Mouse (Mus musculus) testis, postnatal 10 days (tissue): Measurements from ENCODE around the gene Lrrc8d.
"Not testable (repeated sequence)": the region's sequence is repeated elsewhere in the genome, so short reads cannot be mapped to it uniquely, and the experiment has no call there.

ENCODE experiments used
- DNase-seq: peaks from one replicate; pipeline ENCODE4 v3.0.0; 2021; ENCODE audit warnings: low spot score

Gene Lrrc8d

DNA sequence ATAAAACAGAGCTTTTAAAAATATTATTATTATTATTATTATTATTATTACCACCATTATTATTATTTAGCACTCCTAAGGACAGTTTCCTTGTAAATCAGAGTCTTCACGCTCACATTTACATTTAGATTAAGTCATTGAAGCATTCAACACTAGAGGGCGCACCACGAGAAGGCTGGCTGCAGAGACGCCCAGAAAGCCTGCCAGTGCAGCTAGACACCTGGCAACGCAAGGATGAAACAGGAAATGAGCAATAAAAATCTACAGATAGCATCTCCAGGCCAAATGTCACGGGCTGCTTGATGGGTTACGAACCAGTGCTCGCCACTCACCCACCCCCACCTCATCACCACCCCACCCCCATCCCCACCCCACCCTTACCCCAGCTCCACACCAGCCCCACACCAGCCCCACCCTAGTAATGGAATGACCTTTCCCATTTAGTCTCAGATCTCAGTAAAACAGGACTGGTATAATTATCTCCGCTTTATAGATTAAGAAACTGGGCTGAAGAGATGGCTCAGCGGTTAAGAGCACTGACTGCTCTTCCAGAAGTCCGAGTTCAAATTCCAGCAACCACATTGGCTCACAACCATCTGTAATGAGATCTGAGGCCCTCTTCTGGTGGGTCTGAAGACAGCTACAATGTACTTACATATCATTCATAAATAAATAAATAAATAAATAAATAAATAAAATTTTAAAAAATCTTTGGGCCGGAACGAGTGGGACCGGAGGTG, 14.7 kb upstream of the Lrrc8d start:
- DNase-seq = peak; percentile 87

DNA sequence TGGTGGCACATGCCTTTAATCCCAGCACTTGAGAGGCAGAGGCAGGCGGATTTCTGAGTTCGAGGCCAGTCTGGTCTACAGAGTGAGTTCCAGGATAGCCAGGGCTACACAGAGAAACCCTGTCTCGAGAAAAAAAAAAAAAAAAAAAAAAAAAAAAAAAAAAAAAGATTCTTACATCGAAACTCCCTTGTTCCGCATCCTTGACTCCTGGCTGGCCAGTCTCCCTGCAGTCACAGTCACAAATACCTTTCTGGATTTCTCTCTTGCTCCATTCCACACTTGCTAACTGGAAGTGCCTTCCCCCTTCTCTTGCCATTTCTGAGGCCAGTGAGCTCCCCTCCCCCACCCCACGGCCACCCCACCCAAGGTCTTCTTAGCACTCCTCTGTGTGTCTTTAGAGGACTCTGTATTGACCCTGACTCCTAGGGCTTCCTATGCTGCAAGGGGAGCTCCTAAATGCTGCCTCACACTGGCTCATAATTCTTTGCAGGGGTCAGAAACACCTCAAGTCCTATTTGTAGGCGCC, 13.9 kb upstream of the Lrrc8d start:
- DNase-seq = not testable (repeated sequence)

DNA sequence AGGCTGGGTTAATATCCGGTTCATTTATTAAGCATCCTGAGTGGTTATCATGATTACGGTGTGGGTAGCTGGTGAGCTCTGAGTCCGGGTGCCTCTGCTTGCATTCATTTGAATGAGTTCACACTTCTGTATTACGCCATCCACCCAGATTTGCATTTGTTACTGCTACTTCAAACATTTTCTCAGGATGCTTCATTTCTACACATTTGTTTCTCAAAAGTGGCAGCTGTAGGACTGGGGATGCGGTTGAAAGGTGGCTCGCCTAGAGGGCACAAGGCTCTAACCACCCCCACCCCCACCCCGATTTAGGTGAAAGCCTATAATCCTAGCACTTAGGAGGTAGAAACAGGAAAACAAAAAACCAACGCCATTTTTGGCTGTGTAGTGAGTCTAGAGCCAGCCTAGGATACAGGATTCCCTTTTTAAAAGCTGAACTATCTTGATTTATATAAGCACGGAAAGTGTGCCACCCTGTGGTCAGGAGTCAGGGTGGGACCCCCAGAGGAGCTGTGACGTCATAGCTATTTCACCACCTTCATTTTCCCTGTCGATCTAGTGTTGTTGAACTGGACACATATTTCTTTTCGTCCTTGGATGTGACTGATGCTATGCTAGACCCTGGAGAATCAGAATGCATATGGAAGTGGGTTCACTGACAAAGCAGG, 13.3 kb upstream of the Lrrc8d start:
- DNase-seq = no peak

DNA sequence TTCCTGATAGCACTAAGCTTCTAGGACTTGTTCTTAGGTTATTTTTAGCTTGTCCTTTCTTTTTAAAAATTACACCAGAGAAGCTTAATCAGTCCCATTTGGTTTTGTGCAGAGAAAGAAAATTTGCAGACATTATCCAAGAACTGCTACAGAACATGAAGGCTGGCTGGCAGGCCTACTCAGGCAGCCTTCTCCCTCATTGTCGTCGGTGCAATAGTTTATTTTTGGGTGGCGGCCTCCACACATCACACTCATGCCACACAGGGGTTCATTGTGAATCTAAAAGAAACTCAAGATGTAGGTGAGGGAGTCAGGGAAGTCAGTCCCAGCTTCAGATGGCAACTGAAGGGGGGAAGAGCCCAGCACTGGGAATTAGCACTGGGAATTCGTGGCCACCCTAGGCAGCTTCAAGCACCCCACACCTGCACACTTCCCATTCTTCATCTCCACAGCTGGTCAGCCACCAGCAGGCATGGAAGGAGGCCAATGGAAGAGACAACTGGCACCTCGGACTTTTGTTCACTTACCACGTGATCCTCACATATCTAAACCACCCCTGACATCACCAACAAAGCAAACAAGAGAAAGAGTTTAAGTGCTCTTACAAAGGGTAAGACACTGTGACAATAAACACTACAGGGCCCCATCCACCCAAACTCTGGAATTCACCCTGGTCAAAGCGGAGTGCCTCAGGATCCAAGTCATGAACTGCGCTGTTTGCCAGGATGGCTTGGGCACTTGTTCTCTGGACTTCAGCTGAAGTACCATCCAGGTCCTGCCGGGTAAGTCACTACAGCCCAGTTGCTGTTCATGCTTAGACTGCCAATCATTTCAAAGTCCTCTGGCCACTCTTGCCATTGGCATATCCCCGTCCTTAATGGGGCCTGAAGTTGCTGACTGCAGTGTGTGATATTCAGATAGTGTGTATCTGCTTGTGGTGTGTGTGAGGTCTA, 9.0 kb upstream of the Lrrc8d start:
- no peak for DNase-seq

DNA sequence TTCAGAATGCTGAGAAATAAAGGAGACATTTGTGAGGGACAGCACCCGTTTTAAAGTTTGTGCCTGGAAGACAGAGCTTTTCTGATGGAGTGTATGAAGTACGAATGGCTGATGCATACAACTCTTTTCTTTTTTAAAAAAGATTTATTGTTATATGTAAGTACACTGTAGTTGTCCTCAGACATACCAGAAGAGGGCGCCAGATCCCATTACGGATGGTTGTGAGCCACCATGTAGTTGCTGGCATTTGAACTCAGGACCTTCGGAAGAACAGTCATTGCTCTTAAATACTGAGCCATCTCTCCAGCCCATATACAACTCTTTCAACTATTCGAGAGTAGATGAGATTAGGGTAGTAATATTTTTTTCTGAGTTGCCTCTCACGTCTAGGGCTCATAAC, 8.1 kb upstream of the Lrrc8d start:
- peak; percentile 61 for DNase-seq

DNA sequence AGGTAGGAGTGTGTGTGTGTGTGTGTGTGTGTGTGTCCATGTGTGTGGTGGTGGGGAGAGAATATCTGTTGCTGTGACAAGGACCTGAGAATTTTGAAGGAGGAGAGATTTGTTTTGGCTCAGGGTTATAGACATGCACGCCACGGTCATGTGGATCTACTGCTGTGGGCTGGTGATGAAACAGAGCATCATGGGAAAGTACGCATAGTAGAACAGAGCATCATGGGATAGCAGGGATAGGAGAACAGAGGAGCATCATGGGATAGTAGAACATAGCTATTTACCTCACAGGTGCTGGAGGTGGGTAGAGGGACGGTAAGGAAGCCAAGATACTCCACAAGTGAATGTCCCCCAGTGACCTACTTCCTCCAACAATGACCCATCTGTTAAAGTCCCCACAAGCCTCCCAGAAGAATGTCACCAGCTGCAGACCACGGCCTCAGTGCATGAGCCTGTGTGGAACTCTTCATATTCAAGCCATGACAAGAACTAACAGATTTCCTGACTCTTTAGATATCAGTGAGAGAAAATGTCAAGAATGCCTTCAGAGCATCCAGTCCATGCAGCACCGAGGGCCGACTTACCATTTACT, 5.3 kb upstream of the Lrrc8d start:
- no peak for DNase-seq

DNA sequence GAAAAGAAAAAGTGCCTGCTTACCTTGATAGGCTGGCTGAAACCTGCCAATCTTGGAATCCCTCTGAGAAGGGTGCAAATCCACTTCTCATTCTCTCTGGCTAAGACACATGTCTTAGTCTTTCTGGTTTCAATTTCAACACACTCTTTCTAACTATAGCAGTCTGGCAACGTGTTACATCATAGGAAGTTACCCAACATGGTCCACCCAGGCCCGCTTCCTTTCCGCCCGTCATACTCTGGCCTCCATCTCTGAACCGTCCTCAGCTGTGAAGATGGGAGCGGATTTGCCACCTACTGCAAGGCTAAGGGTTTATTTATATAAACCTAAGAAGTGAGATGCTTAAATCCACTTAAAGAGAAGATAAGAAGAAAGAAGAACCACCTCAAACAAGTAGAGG, 3.7 kb upstream of the Lrrc8d start:
- no peak for DNase-seq

DNA sequence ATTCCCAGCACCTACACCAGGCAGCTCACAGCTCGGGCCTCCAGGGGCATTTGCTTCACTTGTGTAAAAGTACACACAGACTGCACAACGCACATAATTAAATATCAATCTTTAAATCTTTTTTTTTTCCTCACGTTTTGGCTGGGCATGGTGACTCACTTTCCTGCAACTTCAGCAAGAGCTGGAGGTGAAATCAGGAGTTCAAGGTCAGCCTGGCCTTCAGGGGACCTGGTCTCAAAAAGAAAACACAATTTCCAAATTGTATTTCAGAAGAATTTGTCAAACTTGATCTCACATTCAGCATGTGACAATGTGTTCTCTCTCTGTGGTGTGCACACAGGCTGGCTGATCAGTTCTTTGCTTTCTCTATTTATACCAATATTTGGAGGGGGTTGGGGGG, 1.9 kb upstream of the Lrrc8d start:
- no peak for DNase-seq

DNA sequence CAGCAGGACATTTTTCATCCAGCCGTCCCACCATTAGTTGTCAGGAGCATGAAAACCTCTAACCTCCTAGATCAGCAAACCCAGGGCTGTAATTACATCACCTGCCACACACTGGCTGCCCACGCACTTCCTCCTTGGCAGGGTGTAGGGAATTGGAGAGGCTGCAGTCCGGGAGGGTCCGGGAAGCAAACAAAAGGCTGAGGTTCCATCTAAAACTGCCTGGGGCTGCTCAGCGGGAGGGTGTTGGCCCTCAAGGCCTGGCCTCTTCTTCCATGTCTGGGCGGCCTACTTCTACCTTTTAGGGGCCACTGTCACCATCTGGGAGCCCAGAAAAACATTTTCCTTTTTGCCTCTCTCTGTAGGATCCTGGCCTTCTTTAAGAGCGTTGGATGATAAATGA, 1.1 kb upstream of the Lrrc8d start:
- DNase-seq = no peak

DNA sequence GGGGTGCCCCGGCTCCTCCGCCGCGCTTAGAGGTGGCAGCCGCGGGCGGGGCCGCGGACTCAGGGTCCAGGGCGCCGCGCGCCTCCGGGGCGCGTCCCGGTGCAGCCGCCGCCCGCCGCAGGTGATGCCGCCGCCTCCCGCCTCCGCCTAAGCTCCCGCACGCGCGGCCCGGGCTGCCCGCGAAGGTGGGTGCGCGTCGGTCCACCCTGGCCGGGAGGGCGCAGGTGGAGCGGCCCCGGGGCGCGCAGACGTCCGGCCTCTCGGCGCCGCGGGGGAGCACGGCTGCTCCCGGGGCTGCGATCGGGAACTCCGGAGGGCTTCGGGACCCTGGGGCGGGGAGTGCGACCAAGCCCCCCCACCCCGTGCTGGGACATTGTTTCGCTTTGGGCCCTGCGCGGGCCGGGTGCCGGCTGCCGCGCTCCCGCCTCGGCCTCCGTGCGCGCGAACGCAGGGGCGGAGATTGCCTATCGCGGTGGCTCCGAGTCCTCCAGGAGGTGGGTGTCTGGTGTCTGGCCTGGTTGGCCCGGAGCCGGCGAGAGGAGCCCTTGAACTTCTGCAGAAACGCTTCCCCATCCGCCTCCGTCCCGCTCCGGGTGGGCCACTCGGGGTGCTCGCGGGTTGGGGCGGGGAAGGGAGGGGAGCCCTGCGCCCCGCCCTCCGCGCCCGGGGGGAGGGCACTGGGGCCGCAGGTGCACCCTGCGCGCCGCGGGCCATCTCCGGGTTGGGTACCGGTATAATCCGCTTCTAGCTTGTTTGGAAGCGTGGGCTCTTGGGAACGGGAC, 492 bp downstream of the Lrrc8d start:
- DNase-seq = peak; percentile 84

DNA sequence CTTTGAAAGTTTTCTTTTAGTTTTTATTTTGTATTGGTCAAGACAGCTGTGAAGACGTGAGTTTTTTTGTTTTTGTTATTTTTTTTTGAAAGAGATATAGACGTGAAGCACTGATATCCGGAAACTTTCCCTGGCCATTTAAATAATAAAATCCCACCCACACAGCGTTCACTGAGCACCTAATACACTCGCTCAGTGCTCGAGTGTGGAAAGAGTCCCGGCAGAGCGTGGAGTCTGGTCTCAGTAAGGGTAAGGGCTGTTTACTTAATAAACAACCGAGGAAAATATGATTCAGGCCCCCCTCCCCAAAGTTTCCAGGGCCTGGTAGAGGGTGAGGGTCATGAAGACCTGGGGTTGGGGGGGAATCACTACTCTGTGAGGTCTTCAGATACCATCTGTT, 1.6 kb downstream of the Lrrc8d start:
- no peak for DNase-seq

DNA sequence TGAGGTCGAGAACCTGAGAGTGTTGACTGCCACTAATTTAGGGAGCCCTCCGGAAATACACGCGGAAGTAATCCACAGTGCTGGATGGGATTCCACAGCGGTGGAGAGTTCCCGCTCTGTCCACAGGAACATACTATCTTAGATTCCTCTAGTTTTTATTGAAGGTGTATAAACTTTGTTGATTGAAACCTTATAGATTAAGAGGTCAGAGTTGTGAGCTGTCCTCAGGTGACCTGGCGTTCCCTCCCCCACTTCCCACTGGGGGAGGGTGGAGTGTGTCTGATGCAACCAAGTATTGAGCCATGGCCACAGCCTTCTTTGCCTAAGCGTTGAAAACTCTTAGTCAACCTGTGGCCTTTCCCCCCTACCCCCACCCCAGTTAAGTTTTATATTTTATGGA, 2.1 kb downstream of the Lrrc8d start:
- DNase-seq = no peak

DNA sequence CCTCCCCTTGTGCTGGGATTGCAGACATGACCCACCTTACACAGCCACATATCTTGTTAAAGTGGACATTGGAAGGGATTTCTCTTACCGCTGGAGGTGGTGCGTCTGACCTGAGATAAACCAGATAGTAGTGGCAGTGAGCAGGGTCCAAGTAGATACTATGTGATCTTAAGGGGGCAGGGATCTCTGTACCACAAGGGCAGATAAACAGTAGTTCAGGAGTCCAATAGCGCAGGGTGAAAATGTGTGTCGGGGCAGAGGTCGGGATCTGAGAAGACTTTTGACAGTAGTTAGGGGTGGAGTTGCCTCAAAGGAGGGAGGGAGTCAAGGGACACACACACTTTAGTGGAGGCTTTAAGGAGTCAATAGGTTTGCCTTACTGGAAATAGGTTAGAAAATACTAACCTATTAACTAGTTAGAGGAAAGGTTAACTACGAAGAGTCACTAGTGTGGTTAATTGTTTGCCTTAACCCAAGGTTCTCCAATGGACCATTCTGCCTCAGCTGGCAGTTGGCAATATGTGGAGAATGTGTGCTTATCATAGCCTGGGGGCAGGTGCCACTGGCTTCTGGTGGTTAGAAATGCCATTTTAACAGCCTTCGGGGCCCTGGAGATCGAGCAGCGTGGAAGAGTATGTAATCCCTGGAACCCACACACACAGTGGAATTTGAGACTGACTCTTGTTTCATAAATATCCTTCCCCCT, 3.0 kb downstream of the Lrrc8d start:
- DNase-seq = no peak

DNA sequence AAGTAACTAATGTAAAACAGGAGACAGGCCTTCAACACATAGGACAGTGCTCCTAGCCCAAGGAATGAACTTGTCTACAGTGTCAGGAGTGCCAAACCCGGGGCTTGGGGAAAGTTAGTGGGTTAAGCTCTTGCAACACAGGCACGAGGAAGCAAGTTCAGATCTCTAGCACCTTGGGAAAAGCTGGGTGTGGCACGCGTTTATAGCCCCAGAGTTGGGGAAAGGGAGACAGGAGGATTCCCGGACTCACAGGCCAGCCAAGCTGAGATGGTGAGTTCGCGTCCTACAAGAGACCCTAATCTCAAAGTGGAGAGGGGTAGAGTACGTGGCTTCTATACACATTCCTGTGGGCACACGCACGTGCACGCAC, 3.5 kb downstream of the Lrrc8d start:
- DNase-seq = no peak

DNA sequence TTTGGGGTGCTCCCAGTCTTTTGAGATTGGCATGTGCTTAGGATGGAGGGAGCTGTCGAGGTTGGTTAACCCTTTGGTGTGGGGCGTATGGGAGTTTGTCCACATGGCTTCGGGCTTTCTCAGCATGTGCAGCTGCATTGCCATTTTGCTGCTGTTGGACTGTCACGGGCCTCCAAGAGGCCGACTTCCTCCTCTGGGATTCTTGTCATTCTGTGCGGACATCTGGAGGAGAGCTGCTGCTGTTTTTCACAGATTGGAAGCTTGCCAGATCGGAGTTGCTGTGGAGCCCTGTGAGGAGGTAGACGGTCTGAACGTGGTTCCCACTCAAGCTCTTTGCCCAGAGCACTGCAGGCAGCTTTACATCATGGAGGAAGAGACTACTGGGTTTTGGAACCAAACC, 4.8 kb downstream of the Lrrc8d start:
- DNase-seq = no peak

DNA sequence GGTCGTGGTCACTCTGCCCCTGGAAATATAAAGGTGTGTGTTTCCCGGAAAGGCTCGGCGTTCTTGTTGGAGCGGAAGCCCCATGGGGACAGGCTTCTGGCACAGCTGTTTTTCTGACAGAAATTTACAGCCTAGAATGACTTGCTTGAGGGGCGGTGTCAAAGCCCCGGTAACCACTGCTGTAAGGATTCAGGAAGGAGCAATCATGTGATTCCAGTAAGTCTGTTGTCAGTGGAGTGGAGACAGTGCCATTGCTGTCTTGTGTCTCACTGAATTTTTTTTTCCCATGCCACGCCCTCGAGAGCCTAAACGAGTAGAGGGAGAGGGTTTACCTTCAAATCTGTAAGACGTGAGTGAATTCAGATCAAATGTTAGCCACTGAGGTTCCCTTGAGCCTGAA, 6.9 kb downstream of the Lrrc8d start:
- DNase-seq = no peak

DNA sequence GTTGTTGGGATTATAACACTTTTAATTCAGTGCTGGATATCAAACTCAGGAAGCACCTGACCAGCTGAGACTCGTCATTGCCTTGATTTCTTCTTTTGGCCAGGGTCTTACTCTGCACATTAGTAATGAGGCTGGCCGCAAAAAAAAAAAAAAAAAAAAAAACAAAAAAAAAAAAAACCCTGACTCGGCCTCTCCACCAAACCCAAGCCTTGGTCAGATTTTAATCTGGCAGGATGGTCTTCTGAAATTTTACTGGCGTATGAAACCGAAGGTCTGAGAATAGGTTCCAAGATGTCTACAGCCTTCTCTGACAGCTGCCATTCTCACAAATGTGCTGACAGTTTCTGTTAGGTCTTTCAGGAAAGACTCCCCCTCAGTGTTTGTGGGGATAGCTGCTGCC, 8.5 kb downstream of the Lrrc8d start:
- DNase-seq = no peak

DNA sequence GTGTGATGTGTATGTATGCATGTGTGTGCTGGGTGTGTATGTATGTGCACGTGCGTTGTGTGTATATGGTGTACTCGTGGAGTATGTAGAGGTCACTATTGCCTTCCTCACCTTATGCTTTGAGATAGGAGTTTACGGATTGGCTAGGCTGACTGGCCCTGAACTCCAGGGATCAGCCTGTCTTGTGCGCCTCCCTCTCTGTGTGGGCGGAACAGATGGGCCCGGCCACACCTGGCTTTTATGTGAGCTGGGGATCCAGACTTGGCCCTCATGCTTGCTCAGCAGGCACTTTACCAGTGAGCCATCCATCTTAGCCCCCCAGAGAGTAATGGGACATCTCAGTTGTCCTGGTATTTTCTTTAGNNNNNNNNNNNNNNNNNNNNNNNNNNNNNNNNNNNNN, 10.7 kb downstream of the Lrrc8d start:
- DNase-seq = no peak

DNA sequence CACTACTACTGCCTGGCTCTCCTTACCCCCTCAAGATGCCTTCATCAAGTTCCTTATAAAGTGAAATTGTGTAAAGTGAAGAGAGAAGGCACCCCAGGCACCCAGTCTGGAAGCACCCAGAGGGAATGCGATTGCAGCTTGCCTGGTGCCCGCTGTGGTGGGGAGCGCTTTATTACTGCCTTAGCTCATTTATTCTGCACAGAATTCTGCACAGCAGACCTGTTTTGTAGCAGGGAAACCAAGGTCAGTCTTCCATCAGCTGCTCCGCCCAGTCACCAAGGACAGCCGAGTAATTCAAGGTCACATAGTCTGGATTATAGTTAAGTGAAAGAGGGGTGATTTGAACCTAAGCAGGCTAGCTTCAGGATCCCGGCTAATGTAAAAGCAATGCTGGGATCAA, 14.7 kb downstream of the Lrrc8d start:
- no peak for DNase-seq

DNA sequence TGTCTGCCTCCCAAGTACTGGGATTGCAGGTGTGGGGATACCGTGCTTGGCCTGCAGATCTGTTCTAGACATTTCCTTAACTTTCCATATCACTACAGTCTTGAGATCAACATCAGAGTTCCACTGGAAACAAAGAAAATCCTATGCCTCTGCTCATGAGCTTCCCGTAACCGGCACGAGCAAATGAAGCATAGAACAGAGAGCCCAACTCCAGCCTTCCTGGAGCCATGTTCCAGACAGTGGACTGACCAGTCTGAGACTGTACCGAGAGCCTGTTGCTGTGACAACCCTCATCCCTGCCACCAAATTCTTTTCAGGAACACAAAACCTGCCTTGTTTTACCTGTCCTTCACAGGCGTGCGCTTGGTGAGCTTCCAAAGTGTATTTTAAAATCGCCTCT, 15.3 kb downstream of the Lrrc8d start:
- DNase-seq = no peak
